Mouse (Mus musculus) megakaryocyte progenitor cell, adult 5-6 weeks (primary cell): ENCODE measurements around the gene Vmn1r228. TPM values are rescaled to one million over a fixed set of nuclear protein-coding genes. Genes with fewer than 3 reads are reported as not detected.

ENCODE experiments used
- ATAC-seq: replicated peaks from 2 replicates; pipeline ENCODE4 v1.8.0; 2016; ENCODE audit warnings: mild to moderate bottlenecking, moderate TSS enrichment, inconsistent platforms; ENCODE audit not compliant: poor library complexity
- total RNA-seq, 2 experiments: library from RNA; stranded (forward) in 1 of 2; stranded (reverse) in 1 of 2; fragments of 157-497, 149-512 nt in 1 of 2; fragments of 200-1000 nt in 1 of 2; gene quantifications; 2 replicates each; pipeline versions ENCODE4 v1.2.3 to v1.2.4; 2015 to 2017

Vmn1r228 gene
- total RNA-seq (2015): not detected in 2 replicates
- total RNA-seq (2017): not detected in 2 replicates

DNA sequence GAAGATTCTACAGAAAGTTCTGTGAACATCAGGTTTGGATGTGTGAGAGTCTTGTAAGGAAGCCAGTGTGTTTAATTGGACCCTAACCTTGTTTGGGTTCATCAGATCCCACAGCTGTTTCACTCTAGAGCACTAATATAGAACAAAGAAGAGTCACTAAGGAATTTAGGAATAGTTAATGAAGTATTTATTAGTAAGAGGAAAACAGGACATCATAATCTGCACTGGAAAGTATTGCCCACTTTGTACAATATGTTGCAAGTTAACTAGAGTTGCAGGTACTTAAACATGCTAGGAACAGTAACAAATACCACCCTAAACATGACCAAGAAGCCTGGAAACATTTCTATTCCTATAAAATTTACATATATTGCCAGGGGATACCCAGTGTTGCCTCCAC lies at the start of gene Vmn1r228:
Vmn1r228 (minus strand) TSS at position 101 of the 400 bp plus-strand sequence.
- no peak for ATAC-seq

DNA sequence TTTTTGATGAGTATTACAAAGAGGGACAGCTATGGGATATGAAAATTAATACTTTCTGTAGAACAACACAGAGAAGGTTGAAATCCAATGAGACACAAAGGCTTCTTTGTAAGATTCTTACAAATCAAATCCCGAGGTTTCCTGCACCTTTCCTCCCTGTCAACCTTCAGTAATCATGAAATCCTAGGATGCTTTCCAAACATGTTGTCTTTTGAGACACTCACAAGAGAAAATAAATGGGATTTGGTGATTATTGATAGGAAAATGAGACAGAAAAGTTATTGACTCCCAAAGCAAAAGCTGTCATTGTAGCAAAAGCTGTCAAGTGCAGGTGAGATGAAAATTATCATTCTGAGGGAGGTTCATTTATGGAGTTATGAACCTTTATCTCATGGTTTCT lies 25.3 kb upstream of the Vmn1r228 start, which contains the start of gene Vmn1r229:
Vmn1r229 (plus strand) TSS at position 301 of the 400 bp plus-strand sequence.
- no peak for ATAC-seq

DNA sequence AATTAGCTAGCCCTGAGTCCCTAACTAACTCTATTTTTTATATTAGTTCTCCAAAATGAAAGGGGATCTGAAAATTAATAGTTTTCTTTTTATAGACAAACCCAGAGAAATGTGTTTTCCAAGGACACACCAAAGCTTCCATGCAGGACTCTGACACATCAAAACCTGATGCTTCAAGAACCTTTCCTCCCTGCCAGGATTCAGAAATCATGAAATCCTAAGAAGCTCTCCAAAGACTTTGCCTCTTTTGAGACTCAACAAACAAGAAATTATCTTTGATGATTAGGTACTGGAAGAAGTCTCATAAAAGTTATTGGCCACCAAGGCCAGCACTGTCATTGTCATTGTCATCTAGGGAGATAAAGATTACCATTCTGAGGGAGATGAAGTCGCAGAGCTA lies 56.4 kb downstream of the Vmn1r228 start, which contains the start of gene Vmn1r227:
Vmn1r227 (plus strand) TSS at position 301 of the 400 bp plus-strand sequence.
- ATAC-seq: no peak

Other genes with a start within 250 kb of the Vmn1r228 start
- not detected in 2 replicates for gene Vmn2r109, start 221.4 kb downstream of the Vmn1r228 start, total RNA-seq (2015)
- gene Vmn2r109, start 221.4 kb downstream of the Vmn1r228 start, total RNA-seq (2017): not detected in 2 replicates
- not detected in 2 replicates for gene Vmn2r110, start 189.7 kb downstream of the Vmn1r228 start, total RNA-seq (2015)
- gene Vmn2r110, start 189.7 kb downstream of the Vmn1r228 start, total RNA-seq (2017): not detected in 2 replicates
- not detected in 2 replicates for gene Fpr-rs3, start 161.3 kb downstream of the Vmn1r228 start, total RNA-seq (2015)
- gene Fpr-rs3, start 161.3 kb downstream of the Vmn1r228 start, total RNA-seq (2017): not detected in 2 replicates
- gene Vmn1r226, start 103.3 kb downstream of the Vmn1r228 start, total RNA-seq (2015): not detected in 2 replicates
- gene Vmn1r226, start 103.3 kb downstream of the Vmn1r228 start, total RNA-seq (2017): not detected in 2 replicates
- gene Vmn1r227, start 56.3 kb downstream of the Vmn1r228 start, total RNA-seq (2015): not detected in 2 replicates
- gene Vmn1r227, start 56.3 kb downstream of the Vmn1r228 start, total RNA-seq (2017): not detected in 2 replicates
- gene Vmn1r229, start 25.4 kb upstream of the Vmn1r228 start, total RNA-seq (2015): not detected in 2 replicates
- not detected in 2 replicates for gene Vmn1r229, start 25.4 kb upstream of the Vmn1r228 start, total RNA-seq (2017)
- gene Vmn1r230, start 54.3 kb upstream of the Vmn1r228 start, total RNA-seq (2015): not detected in 2 replicates
- gene Vmn1r230, start 54.3 kb upstream of the Vmn1r228 start, total RNA-seq (2017): not detected in 2 replicates
- gene Vmn1r231, start 118.9 kb upstream of the Vmn1r228 start, total RNA-seq (2015): not detected in 2 replicates
- not detected in 2 replicates for gene Vmn1r231, start 118.9 kb upstream of the Vmn1r228 start, total RNA-seq (2017)
- gene Vmn1r232, start 133.6 kb upstream of the Vmn1r228 start, total RNA-seq (2015): not detected in 2 replicates
- gene Vmn1r232, start 133.6 kb upstream of the Vmn1r228 start, total RNA-seq (2017): not detected in 2 replicates
- gene Ppp2r1a, start 159.2 kb upstream of the Vmn1r228 start, total RNA-seq (2015): 284 and 300 TPM in 2 replicates
- gene Ppp2r1a, start 159.2 kb upstream of the Vmn1r228 start, total RNA-seq (2017): 151 and 154 TPM in 2 replicates
- not detected in 2 replicates for gene Vmn1r233, start 210.3 kb upstream of the Vmn1r228 start, total RNA-seq (2015)
- not detected in 2 replicates for gene Vmn1r233, start 210.3 kb upstream of the Vmn1r228 start, total RNA-seq (2017)
- gene Zfp160, start 222.7 kb upstream of the Vmn1r228 start, total RNA-seq (2015): 15.7 and 23.4 TPM in 2 replicates
- 18.3 and 25.3 TPM in 2 replicates for gene Zfp160, start 222.7 kb upstream of the Vmn1r228 start, total RNA-seq (2017)